Comparison of ENCODE assay signal across 15 mouse cellular contexts in genomic region chr17:80199160-80199778, GRCm38 (mm10). TPM values are rescaled to one million over a fixed set of nuclear protein-coding genes. Genes with fewer than 3 reads are reported as not detected.
DNase-seq lines count a peak whose midpoint lies in the region; ATAC-seq lines count a peak whose summit lies in the region.
"Had no signal": no experiment of that assay in that cellular context is flagged by ENCODE, and none has a peak within 500 bp of the region (broad histone marks: within the 10 kb centered on the region; RNA-seq: fewer than 3 reads in every experiment).

No protein-coding gene starts in this region.

- DNase-seq in hindbrain, embryonic 11.5 days (ENCODE audit: low spot score), result no peak
- DNase-seq in hindbrain, embryonic 10.5 days (ENCODE audit: low spot score), result no peak
- no peak for DNase-seq in neural tube, embryonic 10.5 days (ENCODE audit: extremely low spot score, low spot score)
- DNase-seq in ovary, postnatal 36 days (ENCODE audit: low spot score), result no peak
- no peak for DNase-seq in layer of hippocampus, adult 18-20 months (ENCODE audit: low spot score in 2 of 2)
- DNase-seq in thymus, postnatal 14 days, result no peak
- DNase-seq: cerebellum, postnatal 10 days; gastrocnemius, postnatal 25 days; spleen, adult 18-20 months; thymus, postnatal 4 days had no signal

- H3K27me3 ChIP-seq in hindbrain, embryonic 11.5 days (ENCODE audit: control insufficient read depth, insufficient read depth, low read length), result no peaks in the 10 kb centered on the region
- no peaks in the 10 kb centered on the region for H3K27me3 ChIP-seq in hindbrain, embryonic 10.5 days (ENCODE audit: insufficient read depth, poor library complexity, severe bottlenecking)
- H3K27me3 ChIP-seq in neural tube, embryonic 13.5 days, result no peaks in the 10 kb centered on the region
- no peaks in the 10 kb centered on the region for H3K27me3 ChIP-seq in hindbrain, embryonic 16.5 days (replicated peaks; ENCODE audit: control insufficient read depth, insufficient read depth, low read length)
- H3K27me3 ChIP-seq: limb, embryonic 13.5 days had no signal

- H3K4me1 ChIP-seq in hindbrain, embryonic 11.5 days (replicated peaks; ENCODE audit: control insufficient read depth, insufficient read depth, low read length), result no peaks in the 10 kb centered on the region
- no peaks in the 10 kb centered on the region for H3K4me1 ChIP-seq in hindbrain, embryonic 10.5 days (replicated peaks)
- peaks cover 13% of the 10 kb centered on the region for H3K4me1 ChIP-seq in neural tube, embryonic 13.5 days (replicated peaks)
- no peaks in the 10 kb centered on the region for H3K4me1 ChIP-seq in hindbrain, embryonic 16.5 days (ENCODE audit: control insufficient read depth, insufficient read depth, low read depth, low read length)

- peaks cover 17% of the 10 kb centered on the region for H3K36me3 ChIP-seq in hindbrain, embryonic 11.5 days (ENCODE audit: control insufficient read depth, insufficient read depth, low read length)
- peaks cover 96% of the 10 kb centered on the region for H3K36me3 ChIP-seq in hindbrain, embryonic 10.5 days
- H3K36me3 ChIP-seq in neural tube, embryonic 13.5 days, result peaks cover 85% of the 10 kb centered on the region
- H3K36me3 ChIP-seq in hindbrain, embryonic 16.5 days (ENCODE audit: control insufficient read depth, insufficient read depth, low read length), result peaks cover 30% of the 10 kb centered on the region

- H3K9ac ChIP-seq in hindbrain, embryonic 11.5 days (ENCODE audit: low read depth, low read length), result no peak overlapping the region
- no peak overlapping the region for H3K9ac ChIP-seq in neural tube, embryonic 13.5 days
- no peak overlapping the region for H3K9ac ChIP-seq in hindbrain, embryonic 16.5 days (ENCODE audit: low read depth, low read length)
- H3K9ac ChIP-seq: limb, embryonic 13.5 days had no signal

- no peak overlapping the region for H3K4me2 ChIP-seq in hindbrain, embryonic 11.5 days (replicated peaks; ENCODE audit: low read depth, low read length)
- H3K4me2 ChIP-seq in neural tube, embryonic 13.5 days, result no peak overlapping the region
- no peak overlapping the region for H3K4me2 ChIP-seq in hindbrain, embryonic 16.5 days (ENCODE audit: low read length)
- H3K4me2 ChIP-seq: limb, embryonic 13.5 days had no signal

- H3K9me3 ChIP-seq in hindbrain, embryonic 11.5 days (ENCODE audit: control insufficient read depth, low read length), result no peaks in the 10 kb centered on the region
- H3K9me3 ChIP-seq in hindbrain, embryonic 10.5 days, result no peaks in the 10 kb centered on the region
- H3K9me3 ChIP-seq in neural tube, embryonic 13.5 days, result no peaks in the 10 kb centered on the region
- no peaks in the 10 kb centered on the region for H3K9me3 ChIP-seq in hindbrain, embryonic 16.5 days (ENCODE audit: control insufficient read depth, low read length)
- H3K9me3 ChIP-seq: limb, embryonic 13.5 days had no signal

- 87% methylated on average over 3 of the region's 3 CpGs for WGBS in hindbrain, embryonic 11.5 days
- 86% methylated on average over 3 of the region's 3 CpGs for WGBS in hindbrain, embryonic 10.5 days
- 84% methylated on average over 3 of the region's 3 CpGs for WGBS in neural tube, embryonic 13.5 days
- 98% methylated on average over 3 of the region's 3 CpGs for WGBS in hindbrain, embryonic 16.5 days

- peak; percentile 38; the same call in 1 of the 2 replicates for ATAC-seq in hindbrain, embryonic 11.5 days (ENCODE audit: low FRiP score)
- peak; percentile 42; the same call in 1 of the 2 replicates for ATAC-seq in neural tube, embryonic 13.5 days (ENCODE audit: low read depth)
- peak; percentile 44; the same call in 1 of the 2 replicates for ATAC-seq in hindbrain, embryonic 16.5 days

- H3K27ac ChIP-seq in hindbrain, embryonic 11.5 days (ENCODE audit: low read depth, low read length), result no peak overlapping the region
- H3K27ac ChIP-seq in hindbrain, embryonic 10.5 days, result no peak overlapping the region
- no peak overlapping the region for H3K27ac ChIP-seq in neural tube, embryonic 13.5 days (replicated peaks)
- H3K27ac ChIP-seq in hindbrain, embryonic 16.5 days (ENCODE audit: low read depth, low read length), result no peak overlapping the region
- H3K27ac ChIP-seq: limb, embryonic 13.5 days had no signal

- H3K4me3 ChIP-seq in hindbrain, embryonic 11.5 days (ENCODE audit: low read depth, low read length), result no peak overlapping the region
- H3K4me3 ChIP-seq in hindbrain, embryonic 10.5 days, result no peak overlapping the region
- H3K4me3 ChIP-seq in neural tube, embryonic 13.5 days, result no peak overlapping the region
- H3K4me3 ChIP-seq in hindbrain, embryonic 16.5 days (ENCODE audit: low read length), result no peak overlapping the region
- H3K4me3 ChIP-seq: erythroblast, embryonic 14.5 days; limb, embryonic 13.5 days had no signal

RNA-seq across cellular contexts. Expression of gene Srsf7, which starts 7.8 kb away (rescaled TPM):
- 773 and 810 TPM in 2 replicates for polyA plus RNA-seq in hindbrain, embryonic 11.5 days (2014; fragmentation: Nextera tagmentation; extraction: Ambion mirVana)
- 651 and 806 TPM in 2 replicates for polyA plus RNA-seq in hindbrain, embryonic 10.5 days (2016; fragmentation: Nextera tagmentation; extraction: Ambion mirVana)
- 470 and 550 TPM in 2 replicates for polyA plus RNA-seq in neural tube, embryonic 13.5 days (2015; fragmentation: Nextera tagmentation; extraction: Ambion mirVana)
- polyA plus RNA-seq in hindbrain, embryonic 16.5 days (2015; fragmentation: Nextera tagmentation; extraction: Ambion mirVana), result 356 and 367 TPM in 2 replicates
- 100 to 1,000 TPM; 125 to 128 TPM for total RNA-seq in layer of hippocampus, adult 18-20 months (2021)

RNA-seq across cellular contexts. Expression of gene Ttc39d, which starts 8.0 kb away (rescaled TPM):
- 0.20 TPM in 1 of 2 replicates, not detected in the other for polyA plus RNA-seq in hindbrain, embryonic 11.5 days (2014; fragmentation: Nextera tagmentation; extraction: Ambion mirVana)
- polyA plus RNA-seq in hindbrain, embryonic 10.5 days (2016; fragmentation: Nextera tagmentation; extraction: Ambion mirVana), result 0.16 TPM in 2 replicates
- polyA plus RNA-seq in neural tube, embryonic 13.5 days (2015; fragmentation: Nextera tagmentation; extraction: Ambion mirVana), result not detected in 2 replicates
- 0.10 and 0.19 TPM in 2 replicates for polyA plus RNA-seq in hindbrain, embryonic 16.5 days (2015; fragmentation: Nextera tagmentation; extraction: Ambion mirVana)
- total RNA-seq in layer of hippocampus, adult 18-20 months (2021), result under 1 TPM; 0.12 to 0.30 TPM
- total RNA-seq: gastrocnemius, postnatal 25 days had no signal
- polyA plus RNA-seq: erythroblast, embryonic 14.5 days; large intestine, adult 2 months had no signal

RNA-seq across cellular contexts. Expression of gene Gemin6, which starts 25.0 kb away (rescaled TPM):
- 37.9 and 41.5 TPM in 2 replicates for polyA plus RNA-seq in hindbrain, embryonic 11.5 days (2014; fragmentation: Nextera tagmentation; extraction: Ambion mirVana)
- polyA plus RNA-seq in hindbrain, embryonic 10.5 days (2016; fragmentation: Nextera tagmentation; extraction: Ambion mirVana), result 38.2 and 53.9 TPM in 2 replicates
- 21.5 and 23.7 TPM in 2 replicates for polyA plus RNA-seq in neural tube, embryonic 13.5 days (2015; fragmentation: Nextera tagmentation; extraction: Ambion mirVana)
- polyA plus RNA-seq in hindbrain, embryonic 16.5 days (2015; fragmentation: Nextera tagmentation; extraction: Ambion mirVana), result 20.0 and 20.8 TPM in 2 replicates
- total RNA-seq in layer of hippocampus, adult 18-20 months (2021), result 1 to 10 TPM; 6.1 to 6.4 TPM
- polyA plus RNA-seq: erythroblast, embryonic 14.5 days had no signal
